Mouse (Mus musculus) olfactory bulb, adult 2 months (tissue): ENCODE measurements around the gene Thap4. TPM values are rescaled to one million over a fixed set of nuclear protein-coding genes. Genes with fewer than 3 reads are reported as not detected.

Experiments used
- H3K27ac ChIP-seq: fragments of 200-500 bp; 2 replicates; pipeline ENCODE4 v1.5.1; 2012; ENCODE audit warnings: low read depth, low read length; ENCODE audit not compliant: insufficient read depth
- H3K4me1 ChIP-seq: fragments of 200-500 bp; 2 replicates; pipeline ENCODE4 v1.6.1; 2012; ENCODE audit warnings: low read length; ENCODE audit not compliant: control insufficient read depth, insufficient read depth
- H3K4me3 ChIP-seq: fragments of 200-500 bp; 2 replicates; pipeline ENCODE4 v1.5.1; 2012; ENCODE audit warnings: mild to moderate bottlenecking, low read depth, low read length, moderate library complexity; ENCODE audit not compliant: insufficient read depth
- CTCF ChIP-seq: fragments of 200-500 bp; IDR thresholded peaks from 2 replicates; pipeline ENCODE4 v1.5.1; 2012; ENCODE audit warnings: low read depth, mild to moderate bottlenecking, low read length, moderate library complexity; ENCODE audit not compliant: insufficient read depth
- POLR2A ChIP-seq: fragments of 200-500 bp; IDR thresholded peaks from 2 replicates; pipeline ENCODE4 v1.6.1; 2012; ENCODE audit warnings: mild to moderate bottlenecking, low read depth, low read length, moderate library complexity; ENCODE audit not compliant: insufficient read depth
- WGBS: fragments of 180-500 bp; shearing (Covaris S2); methylation state at CpG from one replicate; pipeline ENCODE4 v1.1.7; 2018; 5-methylcytosine and 5-hydroxymethylcytosine counted together
- polyA plus RNA-seq: library from polyadenylated mRNA; stranded (reverse); fragments of >200 nt; gene quantifications from 2 replicates; pipeline ENCODE4 v1.2.4, GENCODE M21; 2012; ENCODE audit warnings: low replicate concordance; ENCODE audit not compliant: missing spikeins, insufficient read depth, insufficient read length

Thap4 gene
- polyA plus RNA-seq, 1 experiment, result not detected

DNA sequence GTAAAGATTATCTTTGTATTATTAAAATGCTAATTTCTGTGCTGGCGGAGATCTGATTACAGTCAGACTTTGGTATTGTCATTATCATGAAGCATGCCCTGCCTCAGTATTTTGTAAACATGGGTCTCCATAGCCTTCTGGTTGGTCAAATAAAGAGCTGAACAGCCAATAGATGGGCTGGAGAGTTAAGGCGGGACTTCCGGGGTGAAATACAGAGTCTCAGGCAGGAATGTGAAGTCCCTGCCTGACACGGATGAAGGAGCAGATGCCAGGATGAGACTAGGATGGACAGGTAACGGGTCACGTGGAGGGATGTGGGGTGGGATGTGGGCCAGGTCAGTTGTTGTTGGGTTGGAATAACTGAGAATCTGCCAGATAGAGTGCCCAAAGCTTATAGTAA lies 3.4 kb downstream of the Thap4 start, which contains the start of gene Atg4b:
Atg4b (plus strand) TSS at position 211 of the 400 bp plus-strand sequence.
- no peak for TF ChIP-seq POLR2A
- TF ChIP-seq CTCF, result no peak
- Histone ChIP-seq H3K4me1 (peaks cover 3% of the 10 kb centered on the region; the same call in 1 of the 2 replicates), H3K4me3 (no peak within 1 kb of the TSS), H3K27ac (no peak within 1 kb of the TSS)
- WGBS, result 85% methylated on average over 6 of the region's 6 CpGs

DNA sequence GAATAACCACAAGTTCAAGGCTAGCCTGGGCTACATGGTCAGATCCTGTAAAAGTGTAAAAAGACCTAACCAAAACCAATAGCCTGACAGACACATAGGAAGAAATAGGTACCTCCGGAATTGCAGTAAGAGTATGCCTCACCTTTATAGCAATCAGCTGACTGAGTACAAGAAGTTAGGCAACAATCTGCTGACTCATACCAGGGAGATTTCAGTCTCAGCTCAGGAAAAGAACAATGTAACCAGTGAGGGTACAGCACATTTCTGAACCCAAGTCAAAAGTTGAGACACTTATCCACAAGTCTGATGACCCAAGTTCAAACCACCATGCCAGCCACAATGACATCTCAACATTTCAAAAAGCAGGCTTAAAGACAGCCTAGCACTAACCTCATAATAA lies 6.1 kb downstream of the Thap4 start:
- TF ChIP-seq CTCF, result no peak
- TF ChIP-seq POLR2A, result no peak
- no peak overlapping the region for H3K27ac ChIP-seq
- WGBS, result 86% methylated on average over 1 of the region's 1 CpGs
- H3K4me1 ChIP-seq, result peaks cover 4% of the 10 kb centered on the region; the same call in 1 of the 2 replicates
- no peak overlapping the region for H3K4me3 ChIP-seq

GRCm38 (mm10) chr1:93746179-93746578 lies 8.5 kb downstream of the Thap4 start:
- 89% methylated on average over 5 of the region's 5 CpGs for WGBS
- TF ChIP-seq POLR2A, result no peak
- TF ChIP-seq CTCF, result no peak

GRCm38 (mm10) chr1:93742910-93743309 lies 11.8 kb downstream of the Thap4 start:
- Histone ChIP-seq H3K4me1 (peaks cover 7% of the 10 kb centered on the region), H3K4me3 (no peak overlapping the region), H3K27ac (no peak overlapping the region)
- no peak for TF ChIP-seq CTCF
- TF ChIP-seq POLR2A, result no peak

More at GRCm38 (mm10) chr1:93746179-93746578, 8.5 kb downstream of the Thap4 start:
- no peak overlapping the region for H3K4me3 ChIP-seq
- H3K4me1 ChIP-seq, result peaks cover 4% of the 10 kb centered on the region; the same call in 1 of the 2 replicates
- H3K27ac ChIP-seq, result no peak overlapping the region

- 84% methylated on average over 4 of the region's 4 CpGs for WGBS
- no peak overlapping the region for H3K4me3 ChIP-seq
- no peak for TF ChIP-seq POLR2A
- TF ChIP-seq CTCF, result no peak
- no peak overlapping the region for H3K27ac ChIP-seq
- H3K4me1 ChIP-seq, result peaks cover 7% of the 10 kb centered on the region
These were observed 12.7 kb downstream of the Thap4 start for GRCm38 (mm10) chr1:93741987-93742386.

- Histone ChIP-seq H3K27ac (peak overlapping the region; percentile 49), H3K4me1 (peaks cover 3% of the 10 kb centered on the region), H3K4me3 (no peak overlapping the region)
- TF ChIP-seq CTCF (no peak), POLR2A (no peak)
- WGBS, result 60% methylated on average over 2 of the region's 2 CpGs
These were observed 14.0 kb downstream of the Thap4 start for GRCm38 (mm10) chr1:93740671-93741070.

DNA sequence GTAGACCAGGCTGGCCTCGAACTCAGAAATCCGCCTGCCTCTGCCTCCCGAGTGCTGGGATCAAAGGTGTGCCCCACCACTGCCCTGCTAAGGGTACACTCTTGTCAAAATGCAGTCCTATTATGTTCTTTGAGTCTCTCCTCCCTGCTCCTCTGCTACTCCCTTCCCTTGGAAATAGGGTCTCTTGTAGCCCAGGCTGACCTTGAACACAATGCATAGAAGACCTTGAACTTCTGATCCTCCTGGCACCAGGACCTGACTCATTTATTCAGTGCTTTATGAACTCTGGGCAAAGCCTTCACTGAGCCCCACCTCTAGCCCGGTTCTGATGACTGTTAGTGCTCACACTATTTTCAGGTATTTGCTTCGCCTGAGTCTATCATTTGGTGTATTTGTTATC lies 17.0 kb downstream of the Thap4 start:
- 93% methylated on average over 5 of the region's 5 CpGs for WGBS

DNA sequence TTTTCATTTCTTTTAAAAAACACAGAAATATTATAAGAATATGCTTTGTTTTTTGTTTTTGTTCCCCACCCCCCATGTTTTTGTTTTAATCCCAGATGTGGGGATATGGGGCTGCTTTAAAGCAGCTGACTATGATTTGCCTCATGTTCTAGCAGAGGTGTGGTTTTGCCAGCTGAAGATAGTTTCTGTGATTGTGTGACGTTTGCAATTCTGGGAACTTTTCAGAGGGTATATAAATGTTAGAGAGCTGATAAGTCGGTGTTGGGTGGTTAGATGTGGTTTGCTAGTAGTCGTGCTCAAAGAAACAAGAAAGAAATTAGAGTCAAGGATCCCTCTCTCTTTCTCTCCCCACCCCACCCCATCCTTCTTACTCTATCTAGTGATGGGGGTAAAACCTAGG lies 18.8 kb downstream of the Thap4 start:
- Histone ChIP-seq H3K4me1 (peaks cover 9% of the 10 kb centered on the region), H3K27ac (no peak overlapping the region), H3K4me3 (no peak overlapping the region)
- WGBS, result 71% methylated on average over 3 of the region's 3 CpGs
- no peak for TF ChIP-seq CTCF
- no peak for TF ChIP-seq POLR2A

More for the DNA sequence above, 17.0 kb downstream of the Thap4 start:
- Histone ChIP-seq H3K27ac (no peak overlapping the region), H3K4me1 (peaks cover 3% of the 10 kb centered on the region), H3K4me3 (no peak overlapping the region)
- TF ChIP-seq POLR2A (no peak), CTCF (no peak)

GRCm38 (mm10) chr1:93731880-93732281 lies 22.8 kb downstream of the Thap4 start:
- Histone ChIP-seq H3K4me3 (no peak overlapping the region), H3K27ac (0 out of 2 replicates have a peak overlapping the region, but pooled peaks have one; percentile 4), H3K4me1 (peaks cover 13% of the 10 kb centered on the region)
- WGBS, result 12% methylated on average over 3 of the region's 3 CpGs
- TF ChIP-seq POLR2A (no peak), CTCF (no peak)

GRCm38 (mm10) chr1:93731103-93731502 lies 23.6 kb downstream of the Thap4 start:
- H3K27ac ChIP-seq, result no peak overlapping the region
- peaks cover 14% of the 10 kb centered on the region for H3K4me1 ChIP-seq
- WGBS, result 77% methylated on average over 5 of the region's 5 CpGs
- TF ChIP-seq CTCF (no peak), POLR2A (no peak)
- H3K4me3 ChIP-seq, result no peak overlapping the region
